Mouse (Mus musculus) heart, postnatal 14 days (tissue): Measurements from ENCODE around the gene Rab7b. TPM values are rescaled to one million over a fixed set of nuclear protein-coding genes. Genes with fewer than 3 reads are reported as not detected.

ENCODE experiments used
- DNase-seq, 2 experiments: peaks; one replicate each; pipeline ENCODE4 v3.0.0; 2021 to 2022
- intact Hi-C: fragments of 180-260 bp; cut with DNase I; formaldehyde crosslinking; loops from one replicate; pipeline ENCODE4 v1.15.1; 2025
- total RNA-seq, 2 experiments: library from RNA; stranded (reverse); gene quantifications; 2 replicates each; pipeline ENCODE4 v1.2.3; 2021

Gene Rab7b
- total RNA-seq, 2 experiments from 2014 or later = 4.2 to 4.5 TPM

DNA sequence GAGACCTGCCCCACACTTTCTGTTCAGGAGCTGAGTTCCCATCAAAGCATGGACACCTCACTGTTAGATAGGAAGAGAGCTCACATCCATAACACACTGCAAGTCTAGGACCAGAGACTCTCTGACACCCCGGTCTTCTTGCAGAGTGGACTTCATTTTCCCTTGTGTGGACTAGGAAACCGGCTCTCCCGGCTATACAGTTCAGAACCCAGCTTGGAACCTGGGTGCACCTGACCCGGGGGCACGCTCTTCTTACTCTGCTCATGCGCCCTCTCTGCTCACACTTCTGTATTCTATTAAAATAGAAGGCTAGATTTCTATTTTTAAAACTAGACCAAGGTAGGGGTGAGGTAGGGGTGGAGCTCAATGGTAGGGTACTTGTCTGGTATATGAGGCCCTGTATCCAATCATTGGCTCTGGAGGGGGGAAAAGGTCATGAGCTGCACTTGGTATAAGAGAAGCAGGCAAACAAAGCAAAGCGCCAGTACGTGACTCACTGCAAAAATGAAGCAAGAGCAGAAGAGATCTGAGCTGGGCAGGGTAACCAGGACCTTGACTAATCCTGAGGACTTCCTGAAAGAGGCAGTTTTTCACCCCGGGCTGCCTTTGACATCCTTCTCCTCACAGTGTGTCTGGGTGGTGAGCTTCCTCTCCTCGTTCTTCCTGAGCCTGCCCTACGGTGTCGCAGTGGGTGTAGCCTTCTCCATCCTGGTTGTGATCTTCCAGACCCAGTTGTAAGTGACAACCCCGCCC, 72.8 kb downstream of the Rab7b start:
- peak in 1 of 2 experiments; percentile 1 for DNase-seq
- intact Hi-C loops = no loop called here

DNA sequence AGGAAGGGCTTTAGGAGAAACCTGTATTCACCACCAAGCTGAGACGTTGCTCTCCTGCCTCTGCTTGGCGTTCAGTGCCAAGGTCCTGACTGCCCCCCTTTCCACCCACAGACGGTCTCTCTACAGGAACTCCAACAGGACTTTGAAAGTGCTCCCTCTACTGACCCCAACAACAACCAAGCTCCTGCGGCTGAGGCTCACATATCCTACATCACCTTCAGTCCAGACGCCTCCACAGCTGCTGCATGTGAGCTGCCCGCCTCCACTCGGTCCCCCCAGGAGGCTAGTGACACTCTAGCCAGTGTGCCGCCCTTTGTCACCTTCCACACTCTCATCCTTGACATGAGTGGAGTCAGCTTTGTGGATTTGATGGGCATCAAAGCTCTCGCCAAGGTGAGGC, 75.2 kb downstream of the Rab7b start:
- peak; percentile 1 to 6 for DNase-seq
- intact Hi-C loops = no loop called here

DNA sequence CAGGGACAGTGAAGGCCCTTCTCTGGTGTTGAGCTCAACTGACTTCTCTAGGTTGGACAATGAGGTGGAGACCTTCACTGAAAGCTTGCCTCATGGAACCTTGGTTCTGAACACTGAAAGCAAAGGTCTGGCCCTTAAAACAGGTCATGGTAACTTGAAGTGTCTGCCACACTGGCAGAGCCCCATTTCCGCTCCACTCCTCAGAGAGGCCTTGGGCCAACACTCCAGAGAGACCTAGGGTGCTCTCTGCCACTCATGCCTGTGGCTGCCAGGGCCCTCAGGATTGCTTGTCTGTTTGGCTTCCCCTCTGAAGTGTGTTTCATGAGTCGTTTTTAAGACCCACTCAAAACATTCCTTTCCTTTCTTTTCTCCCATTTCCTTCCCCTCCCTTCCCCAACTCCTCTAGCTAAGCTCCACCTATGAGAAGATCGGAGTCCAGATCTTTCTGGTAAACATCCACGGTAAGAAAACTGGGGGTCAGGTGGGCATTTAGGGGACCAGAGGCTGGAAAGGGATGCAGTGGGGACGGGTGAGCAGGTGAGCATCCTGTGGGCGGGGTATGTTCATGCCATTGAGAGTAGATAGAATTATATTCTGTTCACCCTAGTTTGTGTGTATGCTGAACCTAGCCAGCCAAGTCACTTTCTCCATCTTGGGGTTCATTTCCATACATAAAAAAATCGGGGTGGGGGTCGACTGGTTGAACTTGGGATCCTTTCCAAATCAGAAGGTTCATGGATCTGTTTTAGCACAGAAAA, 76.3 kb downstream of the Rab7b start:
- DNase-seq = no peak
- intact Hi-C loops = loop anchor here (1.0 kb wide), 2 partner anchors 52 to 151 kb away; no protein-coding TSS in a partner anchor

Other genes with a start within 250 kb of the Rab7b start
- 10 to 100 TPM; 25.0 to 29.4 TPM for gene Srgap2, start 161.3 kb upstream of the Rab7b start, total RNA-seq
- under 1 TPM; 0.83 to 0.93 TPM for gene Fam72a, start 160.8 kb upstream of the Rab7b start, total RNA-seq
- gene Avpr1b, start 89.5 kb upstream of the Rab7b start, total RNA-seq = not detected
- gene Ctse, start 50.4 kb upstream of the Rab7b start, total RNA-seq = 1 to 10 TPM; 2.8 to 2.9 TPM
- not detected for gene Slc26a9, start 55.3 kb downstream of the Rab7b start, total RNA-seq
- 1 to 10 TPM; 4.4 TPM for gene Pm20d1, start 108.7 kb downstream of the Rab7b start, total RNA-seq
- gene Slc41a1, start 138.8 kb downstream of the Rab7b start, total RNA-seq = 10 to 100 TPM; 35.7 to 49.1 TPM
- gene Rab29, start 178.5 kb downstream of the Rab7b start, total RNA-seq = 10 to 100 TPM; 11.9 to 13.7 TPM
- 10 to 100 TPM; 60.8 to 63.9 TPM for gene Nucks1, start 221.8 kb downstream of the Rab7b start, total RNA-seq